Mouse (Mus musculus) right cerebral cortex, postnatal 25 days (tissue): ENCODE data around the gene Mfng.

Source experiments
- DNase-seq: peaks from one replicate; pipeline ENCODE4 v3.0.0; 2022

Gene Mfng

DNA sequence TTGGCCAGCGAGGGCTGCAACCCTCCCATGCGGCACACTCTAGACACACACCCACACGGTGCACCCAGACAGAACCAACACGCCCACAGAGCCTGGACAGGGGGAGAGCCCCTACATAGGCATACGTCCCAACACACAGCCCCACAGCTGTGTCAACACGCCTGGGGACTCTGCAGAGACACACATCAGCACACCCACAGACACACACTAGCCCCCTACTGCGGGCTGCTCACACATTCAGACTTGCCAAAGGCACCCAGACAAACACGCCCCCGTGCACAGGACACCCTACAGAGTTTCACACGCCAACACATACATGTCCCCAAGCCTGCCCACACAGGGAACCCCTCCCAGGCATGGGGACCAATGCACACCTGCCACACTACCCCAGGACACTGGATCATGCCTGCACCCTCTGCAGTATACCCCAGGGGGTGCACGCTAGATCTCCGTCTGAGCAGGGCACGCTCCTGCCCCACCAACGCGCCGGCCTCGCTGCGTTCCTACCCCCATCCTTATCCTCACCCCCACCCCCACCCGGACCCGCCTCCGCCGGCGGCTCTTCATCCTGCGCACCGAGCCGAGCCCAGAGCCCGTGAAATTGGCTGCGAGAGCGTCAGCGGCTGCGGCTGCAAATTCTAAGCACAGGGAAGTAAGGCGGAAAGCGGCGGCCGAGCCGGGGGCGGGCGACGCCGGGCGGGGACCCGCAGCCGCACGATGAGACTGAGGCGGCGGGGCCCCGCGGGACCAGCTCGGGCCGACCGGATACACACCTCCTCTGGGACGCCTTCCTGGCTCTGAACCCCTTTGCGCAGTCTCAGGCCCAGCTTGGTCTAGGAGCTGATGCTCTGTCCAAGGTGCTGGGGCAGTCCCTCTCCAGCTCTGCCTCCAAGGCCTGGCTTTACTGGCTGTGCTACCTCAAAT is 60.7 kb downstream of the Mfng start:
- peak; percentile 78 for DNase-seq

DNA sequence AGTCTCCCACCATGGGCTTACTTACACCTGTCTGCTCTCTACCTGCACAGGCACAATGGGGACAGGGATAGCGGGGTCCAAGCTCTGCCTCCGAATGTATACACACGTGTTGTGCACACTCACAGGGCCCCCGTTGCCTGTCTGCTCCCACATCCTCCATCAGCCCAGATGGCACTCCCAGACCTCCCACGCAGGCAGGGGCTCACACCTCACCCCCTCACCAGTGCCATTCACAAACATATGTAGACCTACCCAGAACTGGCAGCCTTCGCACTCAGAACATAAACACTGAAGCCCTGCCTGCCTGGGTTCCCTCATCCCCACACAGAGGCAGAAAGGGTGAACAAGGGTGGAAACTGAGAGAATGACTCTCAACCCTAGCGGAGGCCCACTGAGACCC is 61.3 kb downstream of the Mfng start:
- DNase-seq, result peak; percentile 82

- DNase-seq, result peak; percentile 74
Measured at GRCm38 (mm10) chr15:78710634-78711033, 62.6 kb downstream of the Mfng start.

DNA sequence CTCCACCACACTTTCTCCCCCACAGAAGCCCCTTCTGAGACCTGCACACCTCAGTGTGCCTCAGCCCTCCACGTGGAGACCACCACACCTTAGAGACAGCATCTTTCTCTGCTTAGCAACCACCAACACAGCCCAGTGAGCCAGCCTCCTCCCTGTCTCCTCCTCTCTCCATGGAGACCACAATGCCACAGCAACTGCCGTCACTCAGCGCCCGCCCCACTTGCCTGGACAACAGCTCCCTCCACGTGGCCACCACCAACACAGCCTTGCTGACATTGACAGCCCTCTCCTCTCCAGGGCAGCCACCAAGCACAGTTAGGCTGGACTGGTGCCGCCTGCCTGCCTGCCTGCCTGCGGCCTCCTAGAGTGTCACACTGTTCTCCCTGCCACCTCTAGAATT is 63.5 kb downstream of the Mfng start:
- DNase-seq, result peak; percentile 77

- DNase-seq, result no peak
Measured at GRCm38 (mm10) chr15:78706630-78707029, 66.6 kb downstream of the Mfng start.
